Mouse (Mus musculus) liver, adult 2 months (tissue): Measurements from ENCODE around the gene Cnn1.

ENCODE experiments used
- CTCF ChIP-seq: fragments of 200-500 bp; IDR thresholded peaks from 2 replicates; pipeline ENCODE4 v1.5.1; 2011; ENCODE audit warnings: low read depth, low read length, control low read depth
- POLR2A ChIP-seq: fragments of 200-500 bp; IDR thresholded peaks from 2 replicates; pipeline ENCODE4 v1.6.1; 2011; ENCODE audit warnings: low read length, control low read depth; ENCODE audit not compliant: insufficient read depth; ENCODE audit errors: extremely low read depth

DNA sequence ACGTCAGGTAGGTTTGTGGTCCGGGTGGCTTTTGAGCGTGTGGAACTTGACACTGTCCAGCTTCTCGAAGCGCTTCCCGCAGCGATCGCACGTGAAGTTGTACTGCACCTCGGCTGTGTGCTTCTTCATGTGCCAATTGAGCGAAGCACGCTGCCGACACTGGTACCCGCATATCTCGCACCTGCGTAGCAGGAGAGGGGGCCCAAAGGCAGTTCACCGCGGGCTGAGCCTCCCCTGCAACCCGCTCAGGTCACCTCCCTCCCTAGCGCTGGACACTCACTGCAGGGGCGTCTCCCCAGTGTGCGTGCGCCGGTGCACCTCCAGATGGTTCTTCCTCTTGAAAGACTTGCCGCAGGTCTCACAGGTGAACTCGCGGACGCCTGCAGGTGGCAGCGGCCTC is 43.3 kb upstream of the Cnn1 start:
- TF ChIP-seq CTCF (no peak), POLR2A (no peak)
